11 mouse cellular contexts compared by ENCODE assay signal in the genomic region with DNA sequence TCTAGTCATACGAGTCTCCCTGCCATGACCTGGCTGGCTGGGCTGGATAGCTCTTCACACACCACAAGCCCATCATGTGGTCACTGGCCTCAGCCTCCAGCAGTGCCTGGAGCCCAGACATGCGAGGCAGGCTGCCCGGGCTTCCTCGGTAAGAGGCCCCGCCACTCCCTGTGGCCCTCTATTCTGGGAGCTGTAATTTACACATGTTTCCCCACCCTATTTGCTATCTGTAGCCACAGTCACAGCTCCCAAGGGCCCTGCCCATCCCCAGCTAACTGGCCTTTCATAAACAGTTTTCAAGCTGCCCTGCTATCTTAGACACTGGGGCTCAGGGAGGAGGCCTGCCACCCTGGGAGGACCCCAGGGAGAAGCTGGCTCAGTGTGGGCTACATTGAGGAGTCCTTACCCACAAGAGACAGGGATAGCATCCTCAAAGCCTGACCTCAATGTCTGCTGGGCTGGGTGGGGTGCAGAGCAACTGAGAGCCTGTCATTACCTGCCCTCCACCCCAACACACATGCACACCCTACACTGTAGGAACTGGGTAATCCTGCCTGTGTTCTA. TPM values are rescaled to one million over a fixed set of nuclear protein-coding genes. Genes with fewer than 3 reads are reported as not detected.
DNase-seq lines count a peak whose midpoint lies in the region; ATAC-seq and TF ChIP-seq lines count a peak whose summit lies in the region.
"Had no signal": no experiment of that assay in that cellular context is flagged by ENCODE, and none has a peak within 500 bp of the region (broad histone marks: within the 10 kb centered on the region; RNA-seq: fewer than 3 reads in every experiment).

No protein-coding gene starts in this region.

- TF ChIP-seq CTCF in liver, embryonic 14.5 days (IDR thresholded peaks at IDR 0.05; ENCODE audit: low read depth), result no peak

- intact Hi-C loops in left cerebral cortex, postnatal 10 days (cut with DNase I), result no loop called here

- H3K4me1 ChIP-seq in embryonic facial prominence, embryonic 13.5 days, result no peaks in the 10 kb centered on the region
- H3K4me1 ChIP-seq in embryonic facial prominence, embryonic 10.5 days, result peaks cover 14% of the 10 kb centered on the region
- H3K4me1 ChIP-seq in midbrain, embryonic 11.5 days (ENCODE audit: control insufficient read depth, insufficient read depth, low read length), result peaks cover 13% of the 10 kb centered on the region
- no peaks in the 10 kb centered on the region for H3K4me1 ChIP-seq in midbrain, embryonic 14.5 days (ENCODE audit: control insufficient read depth, insufficient read depth, low read length)
- H3K4me1 ChIP-seq in liver, embryonic 14.5 days (replicated peaks; ENCODE audit: control insufficient read depth in 2 of 2, insufficient read depth in 2 of 2, low read length in 1 of 2), result peaks cover 70% of the 10 kb centered on the region in 2 experiments

- peak; percentile 83 for TF ChIP-seq EP300 in liver, embryonic 14.5 days (IDR thresholded peaks at IDR 0.05; ENCODE audit: low read depth)

- no peak overlapping the region for H3K4me2 ChIP-seq in embryonic facial prominence, embryonic 13.5 days
- H3K4me2 ChIP-seq in midbrain, embryonic 11.5 days, result no peak overlapping the region
- no peak overlapping the region for H3K4me2 ChIP-seq in midbrain, embryonic 14.5 days (ENCODE audit: low read length)
- peak overlapping the region; percentile 60 for H3K4me2 ChIP-seq in liver, embryonic 14.5 days (ENCODE audit: low read depth)
- H3K4me2 ChIP-seq: midbrain, embryonic 13.5 days had no signal

- no peak overlapping the region for H3K27ac ChIP-seq in embryonic facial prominence, embryonic 13.5 days
- H3K27ac ChIP-seq in embryonic facial prominence, embryonic 10.5 days (replicated peaks), result no peak overlapping the region; the same call in 1 of the 2 replicates
- no peak overlapping the region for H3K27ac ChIP-seq in midbrain, embryonic 11.5 days (ENCODE audit: low read depth, low read length)
- H3K27ac ChIP-seq in midbrain, embryonic 14.5 days (replicated peaks; ENCODE audit: low read depth, low read length), result no peak overlapping the region
- H3K27ac ChIP-seq in liver, embryonic 14.5 days, result peak overlapping the region; percentile 100
- H3K27ac ChIP-seq: midbrain, embryonic 13.5 days had no signal

- H3K9me3 ChIP-seq in embryonic facial prominence, embryonic 13.5 days, result no peaks in the 10 kb centered on the region
- H3K9me3 ChIP-seq in embryonic facial prominence, embryonic 10.5 days, result peaks cover 8% of the 10 kb centered on the region
- no peaks in the 10 kb centered on the region; the same call in 1 of the 2 replicates for H3K9me3 ChIP-seq in midbrain, embryonic 11.5 days (ENCODE audit: control insufficient read depth, low read length)
- H3K9me3 ChIP-seq in midbrain, embryonic 14.5 days (ENCODE audit: control insufficient read depth, low read length), result no peaks in the 10 kb centered on the region
- H3K9me3 ChIP-seq in liver, embryonic 14.5 days (ENCODE audit: control insufficient read depth, low read length), result peaks cover 4% of the 10 kb centered on the region; the same call in 1 of the 2 replicates

- no peak overlapping the region for H3K9ac ChIP-seq in embryonic facial prominence, embryonic 13.5 days
- H3K9ac ChIP-seq in midbrain, embryonic 11.5 days (ENCODE audit: low read length), result no peak overlapping the region
- no peak overlapping the region for H3K9ac ChIP-seq in midbrain, embryonic 14.5 days (replicated peaks; ENCODE audit: low read length)
- peak overlapping the region; percentile 72 for H3K9ac ChIP-seq in liver, embryonic 14.5 days (replicated peaks)
- H3K9ac ChIP-seq: midbrain, embryonic 13.5 days had no signal

- 76% methylated on average over 5 of the region's 5 CpGs for WGBS in embryonic facial prominence, embryonic 13.5 days
- 87% methylated on average over 5 of the region's 5 CpGs for WGBS in embryonic facial prominence, embryonic 10.5 days
- 79% methylated on average over 5 of the region's 5 CpGs for WGBS in midbrain, embryonic 11.5 days
- WGBS in midbrain, embryonic 14.5 days, result 77% methylated on average over 5 of the region's 5 CpGs
- WGBS in liver, embryonic 14.5 days (ENCODE audit: insufficient replicate concordance), result 12% methylated on average over 5 of the region's 5 CpGs

- DNase-seq in embryonic facial prominence, embryonic 10.5 days (ENCODE audit: low spot score), result no peak
- peak; percentile 41 for DNase-seq in midbrain, embryonic 11.5 days (ENCODE audit: low spot score, missing footprints)
- no peak for DNase-seq in midbrain, embryonic 14.5 days
- DNase-seq in liver, embryonic 14.5 days (ENCODE audit: low read depth in 3 of 3, low spot score in 3 of 3), result peak; percentile 87 to 88 (median 88)
- no peak for DNase-seq in left cerebral cortex, postnatal 10 days (ENCODE audit: extremely low spot score in 1 of 2, low spot score in 2 of 2)
- DNase-seq in kidney, adult 8-10 months, result no peak
- DNase-seq in cerebellum, postnatal 25 days, result no peak
- DNase-seq: adrenal gland, postnatal 36 days had no signal

- H3K27me3 ChIP-seq in embryonic facial prominence, embryonic 13.5 days, result no peaks in the 10 kb centered on the region
- H3K27me3 ChIP-seq in embryonic facial prominence, embryonic 10.5 days (replicated peaks; ENCODE audit: low read depth, poor library complexity, severe bottlenecking), result peaks cover 3% of the 10 kb centered on the region; the same call in 1 of the 2 replicates
- H3K27me3 ChIP-seq in midbrain, embryonic 11.5 days (ENCODE audit: control insufficient read depth, insufficient read depth, low read length), result no peaks in the 10 kb centered on the region
- H3K27me3 ChIP-seq in midbrain, embryonic 14.5 days (ENCODE audit: control insufficient read depth, insufficient read depth, low read length), result no peaks in the 10 kb centered on the region
- no peaks in the 10 kb centered on the region for H3K27me3 ChIP-seq in liver, embryonic 14.5 days (ENCODE audit: control insufficient read depth, insufficient read depth, low read length)
- H3K27me3 ChIP-seq: midbrain, embryonic 13.5 days had no signal

- H3K36me3 ChIP-seq in embryonic facial prominence, embryonic 13.5 days, result no peaks in the 10 kb centered on the region
- H3K36me3 ChIP-seq in embryonic facial prominence, embryonic 10.5 days (replicated peaks), result no peaks in the 10 kb centered on the region
- no peaks in the 10 kb centered on the region for H3K36me3 ChIP-seq in midbrain, embryonic 11.5 days (ENCODE audit: control insufficient read depth, insufficient read depth, low read length)
- no peaks in the 10 kb centered on the region for H3K36me3 ChIP-seq in midbrain, embryonic 14.5 days (ENCODE audit: control insufficient read depth, insufficient read depth, low read length)
- H3K36me3 ChIP-seq in liver, embryonic 14.5 days (replicated peaks; ENCODE audit: control insufficient read depth, insufficient read depth, low read depth), result no peaks in the 10 kb centered on the region
- H3K36me3 ChIP-seq: midbrain, embryonic 13.5 days had no signal

- H3K4me3 ChIP-seq in embryonic facial prominence, embryonic 13.5 days, result no peak overlapping the region
- no peak overlapping the region for H3K4me3 ChIP-seq in embryonic facial prominence, embryonic 10.5 days
- no peak overlapping the region for H3K4me3 ChIP-seq in midbrain, embryonic 11.5 days (ENCODE audit: low read depth, low read length)
- no peak overlapping the region for H3K4me3 ChIP-seq in midbrain, embryonic 14.5 days (replicated peaks; ENCODE audit: low read depth, low read length)
- H3K4me3 ChIP-seq in liver, embryonic 14.5 days (ENCODE audit: insufficient read depth in 1 of 2, low read depth in 2 of 2, low read length in 2 of 2), result peak overlapping the region; percentile 25 to 33
- H3K4me3 ChIP-seq: midbrain, embryonic 13.5 days had no signal

- ATAC-seq in embryonic facial prominence, embryonic 13.5 days (ENCODE audit: insufficient number of reproducible peaks, insufficient read depth, low FRiP score, low TSS enrichment, low read depth), result peak; percentile 29; the same call in 1 of the 2 replicates
- ATAC-seq in midbrain, embryonic 11.5 days (ENCODE audit: low FRiP score), result no peak
- no peak for ATAC-seq in midbrain, embryonic 14.5 days (ENCODE audit: low FRiP score, low TSS enrichment)
- peak; percentile 91 for ATAC-seq in liver, embryonic 14.5 days (ENCODE audit: insufficient read depth)
- ATAC-seq: midbrain, embryonic 13.5 days had no signal

RNA-seq across cellular contexts. Expression of gene Phospho1, which starts 15.8 kb away (rescaled TPM):
- 2.3 and 4.6 TPM in 2 replicates for polyA plus RNA-seq in embryonic facial prominence, embryonic 13.5 days (2015; fragmentation: Nextera tagmentation; extraction: Ambion mirVana)
- not detected in 2 replicates for polyA plus RNA-seq in embryonic facial prominence, embryonic 10.5 days (2016; fragmentation: Nextera tagmentation; extraction: Ambion mirVana)
- not detected in 2 replicates for polyA plus RNA-seq in midbrain, embryonic 11.5 days (2014; fragmentation: Nextera tagmentation; extraction: Ambion mirVana)
- polyA plus RNA-seq in midbrain, embryonic 14.5 days (2014; fragmentation: Nextera tagmentation; extraction: Ambion mirVana), result 0.33 TPM in 1 of 2 replicates, not detected in the other
- polyA plus RNA-seq in liver, embryonic 14.5 days (2012; rRNA removed), result 21.4 and 22.0 TPM in 2 replicates
- 5.7 and 6.6 TPM in 2 replicates for polyA plus RNA-seq in liver, embryonic 14.5 days (2014; fragmentation: Nextera tagmentation; extraction: Ambion mirVana)
- total RNA-seq in left cerebral cortex, postnatal 10 days (2021), result 10 to 100 TPM; 15.4 TPM
- polyA plus RNA-seq: kidney, embryonic 14.5 days; midbrain, embryonic 13.5 days had no signal

RNA-seq across cellular contexts. Expression of gene Gngt2, which starts 28.5 kb away (rescaled TPM):
- polyA plus RNA-seq in embryonic facial prominence, embryonic 13.5 days (2015; fragmentation: Nextera tagmentation; extraction: Ambion mirVana), result 12.9 and 13.3 TPM in 2 replicates
- 9.5 and 10.0 TPM in 2 replicates for polyA plus RNA-seq in embryonic facial prominence, embryonic 10.5 days (2016; fragmentation: Nextera tagmentation; extraction: Ambion mirVana)
- polyA plus RNA-seq in midbrain, embryonic 11.5 days (2014; fragmentation: Nextera tagmentation; extraction: Ambion mirVana), result 4.9 and 5.6 TPM in 2 replicates
- polyA plus RNA-seq in midbrain, embryonic 14.5 days (2014; fragmentation: Nextera tagmentation; extraction: Ambion mirVana), result 1.8 TPM in 2 replicates
- polyA plus RNA-seq in liver, embryonic 14.5 days (2012; rRNA removed), result 6.9 and 13.0 TPM in 2 replicates
- 16.5 and 17.5 TPM in 2 replicates for polyA plus RNA-seq in liver, embryonic 14.5 days (2014; fragmentation: Nextera tagmentation; extraction: Ambion mirVana)
- 1 to 10 TPM in 1 of 2 experiments, under 1 TPM in 1; 0.79 to 2.3 TPM for total RNA-seq in left cerebral cortex, postnatal 10 days (2021)

RNA-seq across cellular contexts. Expression of gene Abi3, which starts 33.7 kb away (rescaled TPM):
- 4.4 and 7.9 TPM in 2 replicates for polyA plus RNA-seq in embryonic facial prominence, embryonic 13.5 days (2015; fragmentation: Nextera tagmentation; extraction: Ambion mirVana)
- 3.7 and 4.1 TPM in 2 replicates for polyA plus RNA-seq in embryonic facial prominence, embryonic 10.5 days (2016; fragmentation: Nextera tagmentation; extraction: Ambion mirVana)
- 1.2 and 2.1 TPM in 2 replicates for polyA plus RNA-seq in midbrain, embryonic 11.5 days (2014; fragmentation: Nextera tagmentation; extraction: Ambion mirVana)
- polyA plus RNA-seq in midbrain, embryonic 14.5 days (2014; fragmentation: Nextera tagmentation; extraction: Ambion mirVana), result 0.26 and 0.64 TPM in 2 replicates
- polyA plus RNA-seq in liver, embryonic 14.5 days (2012; rRNA removed), result 4.9 and 6.2 TPM in 2 replicates
- polyA plus RNA-seq in liver, embryonic 14.5 days (2014; fragmentation: Nextera tagmentation; extraction: Ambion mirVana), result 2.3 and 3.8 TPM in 2 replicates
- total RNA-seq in left cerebral cortex, postnatal 10 days (2021), result 1 to 10 TPM; 5.1 to 5.8 TPM

Comparison
In these comparisons a context has a peak if more than half of its experiments do, and no peak if none do; other contexts are left out.
1. DNase-seq: peak in midbrain, embryonic 11.5 days (single experiment) and liver, embryonic 14.5 days (3 of 3); none in embryonic facial prominence, embryonic 10.5 days (single experiment), midbrain, embryonic 14.5 days (single experiment), left cerebral cortex, postnatal 10 days (0 of 2), kidney, adult 8-10 months (0 of 2) and cerebellum, postnatal 25 days (0 of 2).
2. ATAC-seq: peak in embryonic facial prominence, embryonic 13.5 days (single experiment) and liver, embryonic 14.5 days (single experiment); none in midbrain, embryonic 11.5 days (single experiment) and midbrain, embryonic 14.5 days (single experiment).
3. H3K4me3 ChIP-seq: peak in liver, embryonic 14.5 days (2 of 2); none in embryonic facial prominence, embryonic 13.5 days (single experiment), embryonic facial prominence, embryonic 10.5 days (single experiment), midbrain, embryonic 11.5 days (single experiment) and midbrain, embryonic 14.5 days (single experiment).